Mouse (Mus musculus) CH12.LX (cell line): ENCODE measurements around the gene Sh2d4b. TPM values are rescaled to one million over a fixed set of nuclear protein-coding genes. Genes with fewer than 3 reads are reported as not detected.

Experiments used
- DNase-seq: peaks from one replicate; pipeline ENCODE4 v3.0.0-alpha.2; 2013; ENCODE audit errors: extremely low read depth
- H3K27ac ChIP-seq: 2 replicates; pipeline ENCODE4 v1.5.1; 2012; ENCODE audit warnings: low read depth, mild to moderate bottlenecking, control low read depth, moderate library complexity; ENCODE audit not compliant: insufficient read depth
- H3K27me3 ChIP-seq: replicated peaks from 2 replicates; pipeline ENCODE3; 2012; ENCODE audit warnings: inconsistent platforms
- H3K36me3 ChIP-seq, 2 experiments: replicated peaks in 1 of 2; 2 replicates each; pipeline versions ENCODE3 to v1.6.1; 2012; ENCODE audit warnings: inconsistent platforms in 1 of 2, low read length in 1 of 2, mild to moderate bottlenecking in 1 of 2, mixed read lengths in 1 of 2, moderate library complexity in 1 of 2; ENCODE audit not compliant: control insufficient read depth in 1 of 2, insufficient read depth in 1 of 2
- H3K4me1 ChIP-seq, 2 experiments: 2 replicates each; pipeline ENCODE4 v1.6.1; 2012; ENCODE audit warnings: inconsistent platforms in 1 of 2, moderate library complexity in 1 of 2; ENCODE audit not compliant: insufficient read depth in 2 of 2, control insufficient read depth in 1 of 2
- H3K4me2 ChIP-seq: 2 replicates; pipeline ENCODE4 v1.6.1; 2012; ENCODE audit warnings: low read depth, mild to moderate bottlenecking, control low read depth; ENCODE audit not compliant: poor library complexity, insufficient read depth, severe bottlenecking
- H3K4me3 ChIP-seq, 3 experiments: fragments of 150-350 bp in 1 of 3; sonication (generic) in 1 of 3; replicated peaks in 1 of 3; 2 replicates each; pipeline versions ENCODE3 to v1.5.1; 2011 to 2012; ENCODE audit warnings: low read depth in 2 of 3, low read length in 2 of 3, mild to moderate bottlenecking in 2 of 3, moderate library complexity in 2 of 3, control low read depth in 1 of 3, improper control_type of control experiment in 1 of 3, inconsistent platforms in 1 of 3, mixed read lengths in 1 of 3; ENCODE audit not compliant: poor library complexity in 1 of 3
- H3K79me2 ChIP-seq: replicated peaks from 2 replicates; pipeline ENCODE4 v1.6.1; 2012; ENCODE audit warnings: mild to moderate bottlenecking, moderate library complexity; ENCODE audit not compliant: control insufficient read depth, poor library complexity, insufficient read depth, severe bottlenecking; ENCODE audit errors: extremely low read depth
- H3K9ac ChIP-seq: 2 replicates; pipeline ENCODE4 v1.6.1; 2012; ENCODE audit warnings: low read depth, mild to moderate bottlenecking, control low read depth, moderate library complexity; ENCODE audit not compliant: insufficient read depth
- H3K9me3 ChIP-seq: replicated peaks from 2 replicates; pipeline ENCODE3; 2012; ENCODE audit warnings: low read length, inconsistent platforms, mixed read lengths
- CTCF ChIP-seq, 2 experiments: IDR thresholded peaks in 1 of 2; conservative IDR thresholded peaks in 1 of 2; 2 replicates each; pipeline ENCODE4 v1.5.1; 2011 to 2012; ENCODE audit warnings: low read depth in 2 of 2, low read length in 2 of 2, improper control_type of control experiment in 1 of 2, inconsistent platforms in 1 of 2, mild to moderate bottlenecking in 1 of 2, moderate library complexity in 1 of 2
- EP300 ChIP-seq: IDR thresholded peaks from 2 replicates; pipeline ENCODE4 v1.6.1; 2011; ENCODE audit warnings: low read length, improper control_type of control experiment
- GABPA ChIP-seq: IDR thresholded peaks from 2 replicates; pipeline ENCODE4 v1.6.1; 2012; ENCODE audit warnings: low read depth, low read length, improper control_type of control experiment, inconsistent platforms; ENCODE audit not compliant: insufficient replicate concordance
- HCFC1 ChIP-seq: IDR thresholded peaks from 2 replicates; pipeline ENCODE4 v1.6.1; 2012; ENCODE audit warnings: low read depth, mild to moderate bottlenecking, inconsistent platforms, low read length, improper control_type of control experiment
- IRF4 ChIP-seq: IDR thresholded peaks from 2 replicates; pipeline ENCODE4 v1.6.1; 2014; ENCODE audit warnings: low read depth, mild to moderate bottlenecking, inconsistent platforms, low read length, improper control_type of control experiment
- JUN ChIP-seq: IDR thresholded peaks from 2 replicates; pipeline ENCODE4 v1.6.1; 2011; ENCODE audit warnings: low read depth, mild to moderate bottlenecking, low read length, improper control_type of control experiment, moderate library complexity; ENCODE audit not compliant: insufficient read depth
- JUND ChIP-seq: conservative IDR thresholded peaks from 2 replicates; pipeline ENCODE4 v1.6.1; 2011; ENCODE audit warnings: low read depth, low read length, improper control_type of control experiment
- MAFK ChIP-seq: IDR thresholded peaks from 2 replicates; pipeline ENCODE4 v1.6.1; 2011; ENCODE audit warnings: low read length, improper control_type of control experiment; ENCODE audit not compliant: insufficient replicate concordance
- MAX ChIP-seq: IDR thresholded peaks from 2 replicates; pipeline ENCODE4 v1.6.1; 2011; ENCODE audit warnings: low read length, improper control_type of control experiment
- MAZ ChIP-seq: IDR thresholded peaks from 2 replicates; pipeline ENCODE4 v1.6.1; 2012; ENCODE audit warnings: low read depth, mild to moderate bottlenecking, inconsistent platforms, low read length, improper control_type of control experiment, moderate library complexity
- MEF2A ChIP-seq: IDR thresholded peaks from 2 replicates; pipeline ENCODE4 v1.6.1; 2014; ENCODE audit warnings: low read depth, mild to moderate bottlenecking, inconsistent platforms, low read length, improper control_type of control experiment, borderline replicate concordance
- MYC ChIP-seq: IDR thresholded peaks from 2 replicates; pipeline ENCODE4 v1.6.1; 2011; ENCODE audit warnings: low read depth, mild to moderate bottlenecking, improper control_type of control experiment, low read length
- NRF1 ChIP-seq: IDR thresholded peaks from 2 replicates; pipeline ENCODE4 v1.6.1; 2014; ENCODE audit warnings: low read depth, mild to moderate bottlenecking, inconsistent platforms, low read length, improper control_type of control experiment, moderate library complexity
- POLR2A ChIP-seq: IDR thresholded peaks from 2 replicates; pipeline ENCODE4 v1.6.1; 2011; ENCODE audit warnings: low read depth, mild to moderate bottlenecking, improper control_type of control experiment, low read length
- POLR2AphosphoS2 ChIP-seq: IDR thresholded peaks from 2 replicates; pipeline ENCODE4 v1.6.1; 2011; ENCODE audit warnings: low read depth, low read length, improper control_type of control experiment
- RAD21 ChIP-seq: IDR thresholded peaks from 2 replicates; pipeline ENCODE4 v1.6.1; 2011; ENCODE audit warnings: low read depth, mild to moderate bottlenecking, low read length, improper control_type of control experiment, moderate library complexity
- RCOR1 ChIP-seq: conservative IDR thresholded peaks from 2 replicates; pipeline ENCODE4 v1.6.1; 2012; ENCODE audit warnings: low read depth, mild to moderate bottlenecking, inconsistent platforms, low read length, improper control_type of control experiment
- SIN3A ChIP-seq: IDR thresholded peaks from 2 replicates; pipeline ENCODE4 v1.6.1; 2012; ENCODE audit warnings: low read length, improper control_type of control experiment, inconsistent platforms
- SMC3 ChIP-seq: IDR thresholded peaks from 2 replicates; pipeline ENCODE4 v1.6.1; 2011; ENCODE audit warnings: low read depth, low read length, improper control_type of control experiment
- TCF12 ChIP-seq: IDR thresholded peaks from 2 replicates; pipeline ENCODE4 v1.6.1; 2014; ENCODE audit warnings: low read depth, mild to moderate bottlenecking, inconsistent platforms, low read length, improper control_type of control experiment
- USF1 ChIP-seq: IDR thresholded peaks from 2 replicates; pipeline ENCODE4 v1.6.1; 2014; ENCODE audit warnings: low read depth, mild to moderate bottlenecking, inconsistent platforms, low read length, improper control_type of control experiment
- USF2 ChIP-seq: conservative IDR thresholded peaks from 2 replicates; pipeline ENCODE4 v1.6.1; 2011; ENCODE audit warnings: low read depth, low read length, improper control_type of control experiment
- ZC3H11A ChIP-seq: IDR thresholded peaks from 2 replicates; pipeline ENCODE4 v1.6.1; 2012; ENCODE audit warnings: low read depth, mild to moderate bottlenecking, inconsistent platforms, low read length, improper control_type of control experiment
- ZMIZ1 ChIP-seq: IDR thresholded peaks from 2 replicates; pipeline ENCODE4 v1.6.1; 2012; ENCODE audit warnings: low read depth, mild to moderate bottlenecking, inconsistent platforms, low read length, improper control_type of control experiment
- ZNF384 ChIP-seq: IDR thresholded peaks from 2 replicates; pipeline ENCODE4 v1.6.1; 2012; ENCODE audit warnings: low read depth, low read length, improper control_type of control experiment, inconsistent platforms
- dilution Hi-C: fragments of 300-500 bp; cut with MboI; formaldehyde crosslinking; loops from 2 replicates; pipeline ENCODE4 v1.14.3; 2020; ENCODE audit warnings: low sequenced_read_pairs; ENCODE audit not compliant: extremely low pct_unique_long_range_greater_than_20kb, extremely low pct_ligation_motif_present
- in situ Hi-C: fragments of 300-500 bp; cut with MboI; formaldehyde crosslinking; loops from 3 replicates; pipeline ENCODE4 v1.14.3; 2019; ENCODE audit warnings: low sequenced_read_pairs, low pct_ligation_motif_present, low pct_unique_long_range_greater_than_20kb, mixed read lengths
- polyA plus RNA-seq: library from polyadenylated mRNA; unstranded; fragments of >175 nt; gene quantifications from 2 replicates; pipeline ENCODE4 v1.2.1, GENCODE M21; 2012; ENCODE audit warnings: low read depth; ENCODE audit not compliant: insufficient read length
- total RNA-seq, 2 experiments: library from RNA; depleted of rRNA; stranded (reverse); fragments of 300-350 nt in 1 of 2; fragments of >200 nt in 1 of 2; gene quantifications; 2 replicates each; pipeline ENCODE4 v1.2.3; 2012 to 2014

The Sh2d4b gene
- total and polyA plus RNA-seq, 3 experiments = 0.04 to 0.17 TPM; not detected in 1

- in situ Hi-C loops = loop anchor here (10.0 kb wide), 1 partner anchor 117 kb away; no protein-coding TSS in a partner anchor
- Histone ChIP-seq H3K4me1 (peaks cover 0 to 26% of the 10 kb centered on the region in 2 experiments; a peak in 2 of 4 replicates), H3K27ac (no peak overlapping the region), H3K9me3 (no peaks in the 10 kb centered on the region), H3K79me2 (no peaks in the 10 kb centered on the region), H3K36me3 (peaks cover 38 to 92% of the 10 kb centered on the region in 2 experiments), H3K4me2 (no peak overlapping the region), H3K9ac (no peak overlapping the region), H3K4me3 (no peak overlapping the region), H3K27me3 (no peaks in the 10 kb centered on the region)
- peak; percentile 84 for DNase-seq
- dilution Hi-C loops = no loop called here
- TF ChIP-seq MEF2A = peak; percentile 28; the same call in 1 of the 2 replicates
- TF ChIP-seq TCF12 = peak; percentile 52
- TF ChIP-seq HCFC1 = no peak
- TF ChIP-seq POLR2AphosphoS2 = no peak
- peak; percentile 53; the same call in 1 of the 2 replicates for TF ChIP-seq MYC
- TF ChIP-seq ZMIZ1 = no peak
- TF ChIP-seq JUN = no peak
- peak; percentile 38; the same call in 1 of the 2 replicates for TF ChIP-seq MAX
- peak; percentile 98 to 99 for TF ChIP-seq CTCF (conservative IDR thresholded peaks at IDR 0.05 in 1 of 2, IDR thresholded peaks at IDR 0.05 in 1 of 2; ENCODE audit: low read depth in 2 of 2, low read length in 2 of 2)
- TF ChIP-seq SIN3A = 0 out of 2 replicates have a peak, but pooled peaks have one; percentile 28
- no peak for TF ChIP-seq RCOR1
- peak; percentile 95 for TF ChIP-seq ZC3H11A
- no peak for TF ChIP-seq POLR2A
- no peak for TF ChIP-seq GABPA
- TF ChIP-seq ZNF384 = 0 out of 2 replicates have a peak, but pooled peaks have one; percentile 14
- TF ChIP-seq RAD21 = peak; percentile 95
- TF ChIP-seq IRF4 = 0 out of 2 replicates have a peak, but pooled peaks have one; percentile 24
- TF ChIP-seq USF1 = no peak
- no peak for TF ChIP-seq USF2
- TF ChIP-seq MAZ = no peak
- TF ChIP-seq NRF1 = 0 out of 2 replicates have a peak, but pooled peaks have one; percentile 14
- TF ChIP-seq EP300 = no peak
- no peak; the same call in 1 of the 2 replicates for TF ChIP-seq JUND
- no peak for TF ChIP-seq MAFK
- peak; percentile 100 for TF ChIP-seq SMC3
Observed at GRCm38 (mm10) chr14:40917632-40918031, 24.6 kb upstream of the Sh2d4b start.
